Mouse (Mus musculus) liver, embryonic 14.5 days (tissue): ENCODE results near the gene Slc22a17. TPM values are rescaled to one million over a fixed set of nuclear protein-coding genes. Genes with fewer than 3 reads are reported as not detected.
A peak's percentile ranks its signal among the peaks of the same experiment; 100 is the strongest.

Experiments
- ATAC-seq: fragments of 200-750 bp; cut with Nextera tagmentation; 2 replicates; pipeline ENCODE4 v1.8.0; 2017; ENCODE audit warnings: moderate number of reproducible peaks, mild to moderate bottlenecking, moderate library complexity; ENCODE audit not compliant: insufficient read depth
- DNase-seq, 3 experiments: peaks; one replicate each; pipeline ENCODE4 v3.0.0-alpha.2; 2012 to 2013; ENCODE audit warnings: low read depth in 3 of 3, low spot score in 3 of 3
- H3K27ac ChIP-seq: fragments of 300-500 bp; sonication (generic); 2 replicates; pipeline ENCODE4 v1.5.1; 2014; ENCODE audit warnings: moderate library complexity, mild to moderate bottlenecking, control low read depth, inconsistent platforms
- H3K27me3 ChIP-seq: fragments of 300-500 bp; sonication (generic); 2 replicates; pipeline ENCODE4 v1.6.1; 2014; ENCODE audit warnings: mild to moderate bottlenecking, low read length, moderate library complexity; ENCODE audit not compliant: control insufficient read depth, insufficient read depth
- H3K36me3 ChIP-seq: fragments of 300-500 bp; sonication (generic); replicated peaks from 2 replicates; pipeline ENCODE4 v1.6.1; 2014; ENCODE audit warnings: low read depth; ENCODE audit not compliant: control insufficient read depth, insufficient read depth
- H3K4me1 ChIP-seq, 2 experiments: fragments of 200-500 bp in 1 of 2; fragments of 300-500 bp in 1 of 2; sonication (generic) in 1 of 2; replicated peaks; 2 replicates each; pipeline ENCODE4 v1.6.1; 2012 to 2014; ENCODE audit warnings: antibody characterized with exemption in 1 of 2, inconsistent platforms in 1 of 2, low read length in 1 of 2; ENCODE audit not compliant: control insufficient read depth in 2 of 2, insufficient read depth in 2 of 2
- H3K4me2 ChIP-seq: fragments of 300-500 bp; sonication (generic); 2 replicates; pipeline ENCODE4 v1.6.1; 2014; ENCODE audit warnings: low read depth, mild to moderate bottlenecking, control low read depth, moderate library complexity
- H3K4me3 ChIP-seq, 2 experiments: fragments of 200-500 bp in 1 of 2; fragments of 300-500 bp in 1 of 2; sonication (generic) in 1 of 2; 2 replicates each; pipeline ENCODE4 v1.5.1; 2012 to 2014; ENCODE audit warnings: low read depth in 2 of 2, low read length in 2 of 2, mild to moderate bottlenecking in 2 of 2, control low read depth in 1 of 2, inconsistent platforms in 1 of 2, moderate library complexity in 1 of 2; ENCODE audit not compliant: insufficient read depth in 1 of 2
- H3K9ac ChIP-seq: fragments of 300-500 bp; sonication (generic); replicated peaks from 2 replicates; pipeline ENCODE4 v1.6.1; 2014; ENCODE audit warnings: mild to moderate bottlenecking, control low read depth, moderate library complexity
- H3K9me3 ChIP-seq: fragments of 300-500 bp; sonication (generic); 2 replicates; pipeline ENCODE4 v1.6.1; 2016; ENCODE audit warnings: low read length, mixed read lengths; ENCODE audit not compliant: control insufficient read depth
- CTCF ChIP-seq: IDR thresholded peaks from 2 replicates; pipeline ENCODE4 v1.5.1; 2016; ENCODE audit warnings: antibody characterized with exemption, low read depth, control low read depth
- EP300 ChIP-seq: IDR thresholded peaks from 2 replicates; pipeline ENCODE4 v1.6.1; 2016; ENCODE audit warnings: antibody characterized with exemption, low read depth
- WGBS: fragments of 180-500 bp; shearing (Covaris S2); extraction: QIAGEN DNeasy Blood & Tissue Kit; methylation state at CpG from one replicate; pipeline ENCODE4 v1.1.7; 2014; ENCODE audit not compliant: insufficient replicate concordance; 5-methylcytosine and 5-hydroxymethylcytosine counted together
- polyA plus RNA-seq, 2 experiments: library from polyadenylated mRNA; depleted of rRNA in 1 of 2; stranded (reverse) in 1 of 2; unstranded in 1 of 2; fragments of >200 nt; fragmentation: Nextera tagmentation in 1 of 2; extraction: Ambion mirVana in 1 of 2; gene quantifications; 2 replicates each; pipeline versions ENCODE4 v1.2.1 to v1.2.3; 2012 to 2014

Gene Slc22a17
- polyA plus RNA-seq, 2 experiments: 0.79 to 4.2 TPM

- Histone ChIP-seq H3K27me3 (no peaks in the 10 kb centered on the region), H3K4me1 (peaks cover 3 to 6% of the 10 kb centered on the region in 2 experiments; a peak in 3 of 4 replicates), H3K4me2 (peak overlapping the region; percentile 81), H3K36me3 (no peaks in the 10 kb centered on the region), H3K9ac (no peak overlapping the region), H3K4me3 (peak overlapping the region; percentile 60 to 64), H3K9me3 (no peaks in the 10 kb centered on the region), H3K27ac (no peak overlapping the region)
- no peak for TF ChIP-seq CTCF
- TF ChIP-seq EP300: no peak
- 53% methylated on average over 21 of the region's 21 CpGs for WGBS
- DNase-seq (no peak), ATAC-seq (no peak)
These were observed 28.8 kb downstream of the Slc22a17 start for GRCm38 (mm10) chr14:54884022-54884712.

GRCm38 (mm10) chr14:54883154-54884021 lies 29.5 kb downstream of the Slc22a17 start, which contains the start of the genes Bcl2l2 and Gm20521:
Gene Bcl2l2, plus strand, starts transcription at chr14:54883377.
Gene Gm20521, plus strand, starts transcription at chr14:54883441.
- 2% methylated on average over 27 of the region's 27 CpGs for WGBS
- TF ChIP-seq EP300: no peak
- TF ChIP-seq CTCF: no peak
- Histone ChIP-seq H3K9me3 (no peaks in the 10 kb centered on the region), H3K9ac (peak within 1 kb of the TSS; percentile 54), H3K4me1 (peaks cover 3 to 6% of the 10 kb centered on the region in 2 experiments; a peak in 3 of 4 replicates), H3K36me3 (no peaks in the 10 kb centered on the region), H3K27ac (peak within 1 kb of the TSS; percentile 35), H3K4me3 (peak within 1 kb of the TSS; percentile 60 to 64), H3K27me3 (no peaks in the 10 kb centered on the region), H3K4me2 (peak within 1 kb of the TSS; percentile 81)
- DNase-seq: peak in 1 of 3 experiments; percentile 58
- ATAC-seq: peak; percentile 86

- Histone ChIP-seq H3K9me3 (no peaks in the 10 kb centered on the region), H3K4me3 (peak within 1 kb of the TSS; percentile 57 to 83), H3K27ac (no peak within 1 kb of the TSS), H3K9ac (peak within 1 kb of the TSS; percentile 29), H3K36me3 (no peaks in the 10 kb centered on the region), H3K27me3 (no peaks in the 10 kb centered on the region; the same call in 1 of the 2 replicates), H3K4me2 (peak within 1 kb of the TSS; percentile 74), H3K4me1 (peaks cover 7 to 11% of the 10 kb centered on the region in 2 experiments)
- under 1% methylated on average over 48 of the region's 61 CpGs for WGBS
- ATAC-seq (peak; percentile 82), DNase-seq (no peak)
- TF ChIP-seq CTCF: no peak
- no peak for TF ChIP-seq EP300
These were observed 35.8 kb downstream of the Slc22a17 start, which contains the start of gene Ppp1r3e for GRCm38 (mm10) chr14:54877048-54877715. Gene Ppp1r3e, minus strand, starts transcription at chr14:54877550.

- Histone ChIP-seq H3K4me2 (peak overlapping the region; percentile 74), H3K27me3 (no peaks in the 10 kb centered on the region; the same call in 1 of the 2 replicates), H3K9me3 (no peaks in the 10 kb centered on the region), H3K9ac (peak overlapping the region; percentile 29), H3K4me3 (peak overlapping the region; percentile 57 to 83), H3K4me1 (peaks cover 7 to 11% of the 10 kb centered on the region in 2 experiments), H3K27ac (no peak overlapping the region), H3K36me3 (no peaks in the 10 kb centered on the region)
- under 1% methylated on average over 40 of the region's 72 CpGs for WGBS
- DNase-seq (peak; percentile 76 to 82 (median 81)), ATAC-seq (peak; percentile 93)
- TF ChIP-seq CTCF: no peak
- no peak for TF ChIP-seq EP300
These were observed 36.3 kb downstream of the Slc22a17 start for GRCm38 (mm10) chr14:54876539-54877047.
